Mouse (Mus musculus) lung, adult 2 months (tissue): ENCODE results near the gene Opa3.

Source experiments
- CTCF ChIP-seq: fragments of 200-500 bp; IDR thresholded peaks from 2 replicates; pipeline ENCODE4 v1.5.1; 2011; ENCODE audit warnings: mild to moderate bottlenecking, low read length, control low read depth; ENCODE audit not compliant: insufficient read depth
- POLR2A ChIP-seq: fragments of 200-500 bp; IDR thresholded peaks from 2 replicates; pipeline ENCODE4 v1.6.1; 2011; ENCODE audit warnings: low read depth, mild to moderate bottlenecking, control low read depth, low read length, borderline replicate concordance; ENCODE audit errors: extremely low read depth

- TF ChIP-seq CTCF (no peak), POLR2A (no peak)
Observed at GRCm38 (mm10) chr7:19184250-19184649, 43.9 kb upstream of the Opa3 start.
